Mouse (Mus musculus) cerebral cortex, adult 2 months (tissue): ENCODE data around the gene Pxk.

Experiments used
- WGBS: fragments of 180-500 bp; shearing (Covaris S2); methylation state at CpG from one replicate; pipeline ENCODE4 v1.1.7; 2018; 5-methylcytosine and 5-hydroxymethylcytosine counted together

Pxk gene

DNA sequence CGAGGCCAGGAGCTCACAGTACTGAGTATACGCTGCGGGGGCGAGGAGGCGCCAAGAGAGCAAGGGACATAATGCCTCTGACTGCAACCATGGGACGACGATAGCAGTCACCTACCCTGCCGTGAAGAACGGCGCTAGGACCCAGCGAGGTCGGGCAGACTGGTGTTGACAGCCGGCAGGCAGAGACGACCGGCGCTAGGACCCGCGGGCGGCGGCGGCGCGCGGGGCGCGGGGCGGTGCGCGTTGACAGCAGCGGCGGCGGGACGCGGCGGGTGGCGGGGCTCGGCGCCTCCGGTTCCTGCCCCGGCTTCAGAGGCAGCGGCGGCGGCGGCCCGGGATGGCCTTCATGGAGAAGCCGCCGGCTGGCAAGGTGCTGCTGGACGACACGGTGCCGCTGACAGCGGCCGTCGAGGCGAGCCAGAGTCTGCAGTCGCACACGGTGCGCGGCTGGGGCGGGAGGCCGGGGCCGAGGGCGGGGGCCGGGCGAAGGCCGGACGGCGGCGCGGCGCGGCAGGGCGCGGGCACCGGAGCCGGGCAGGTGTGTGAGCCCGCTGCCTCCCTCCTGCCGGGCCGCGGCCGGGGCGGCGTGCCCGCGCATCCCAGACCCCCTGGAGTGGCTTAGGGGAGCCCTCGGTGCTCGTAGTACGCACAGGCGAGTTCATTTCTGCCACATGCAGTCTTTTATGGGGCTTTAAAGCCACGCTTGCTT is at the start of gene Pxk:
TSS of gene Pxk (plus strand) at position 234 of the 709 bp plus-strand sequence.
- under 1% methylated on average over 87 of the region's 89 CpGs for WGBS

DNA sequence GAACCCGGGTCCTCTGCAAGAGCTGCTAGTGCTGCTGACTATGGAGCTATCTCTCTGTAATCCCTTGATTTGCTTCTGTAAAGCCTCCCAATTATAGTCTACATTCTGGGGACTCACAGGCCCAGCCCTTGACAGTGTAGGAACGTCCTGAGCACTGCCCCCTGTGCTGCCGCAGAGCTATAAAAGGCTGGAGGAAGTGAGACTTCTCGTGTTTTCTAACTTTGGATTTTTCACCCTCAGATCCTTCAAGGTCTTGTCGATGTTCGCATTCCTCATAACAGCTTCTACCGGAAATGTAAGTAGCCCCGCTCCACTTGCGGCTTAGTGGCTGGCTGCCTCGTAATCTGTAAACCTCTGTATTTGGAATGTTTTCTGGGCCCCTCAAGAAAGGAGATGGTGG is 48.7 kb upstream of the Pxk start:
- 86% methylated on average over 10 of the region's 10 CpGs for WGBS

DNA sequence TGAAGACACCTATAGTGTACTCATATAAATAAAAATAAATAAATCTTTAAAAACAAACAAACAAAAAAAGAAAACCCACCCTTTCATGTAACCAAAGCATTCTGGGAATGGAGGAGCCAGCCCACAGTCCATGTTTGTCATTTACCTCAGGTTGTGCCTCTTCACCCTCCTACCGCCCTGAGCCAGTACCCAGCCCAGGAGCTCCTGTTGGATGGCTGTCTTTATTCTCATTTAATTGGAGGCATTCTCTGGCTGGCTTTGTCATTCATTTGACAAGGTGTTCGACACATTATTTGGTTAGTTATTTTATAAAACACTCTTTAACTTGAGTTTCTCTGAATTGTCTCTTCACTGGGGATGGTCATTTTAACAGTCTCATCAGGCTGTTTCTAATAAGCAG is 46.1 kb upstream of the Pxk start:
- WGBS = 94% methylated on average over 2 of the region's 2 CpGs

DNA sequence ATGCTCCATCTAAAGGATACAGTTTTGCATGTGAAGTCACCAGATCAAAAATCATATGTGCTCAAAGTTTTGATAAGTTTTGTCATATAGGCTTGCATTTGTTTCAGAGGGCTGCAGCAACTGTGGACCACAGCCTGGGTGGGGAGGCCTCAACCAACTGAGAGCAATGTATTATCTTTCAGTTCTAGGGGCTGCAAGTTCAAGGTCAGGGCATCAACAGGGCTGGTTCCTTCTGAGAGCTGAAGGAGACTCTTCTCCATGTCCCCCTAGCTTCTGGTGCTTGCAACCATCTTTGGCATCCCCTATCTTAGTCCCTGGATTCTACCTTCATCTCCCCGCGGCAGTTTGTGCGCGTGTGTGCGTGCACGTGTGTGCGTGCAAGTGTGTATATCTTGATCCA is 45.4 kb upstream of the Pxk start:
- 98% methylated on average over 7 of the region's 7 CpGs for WGBS

DNA sequence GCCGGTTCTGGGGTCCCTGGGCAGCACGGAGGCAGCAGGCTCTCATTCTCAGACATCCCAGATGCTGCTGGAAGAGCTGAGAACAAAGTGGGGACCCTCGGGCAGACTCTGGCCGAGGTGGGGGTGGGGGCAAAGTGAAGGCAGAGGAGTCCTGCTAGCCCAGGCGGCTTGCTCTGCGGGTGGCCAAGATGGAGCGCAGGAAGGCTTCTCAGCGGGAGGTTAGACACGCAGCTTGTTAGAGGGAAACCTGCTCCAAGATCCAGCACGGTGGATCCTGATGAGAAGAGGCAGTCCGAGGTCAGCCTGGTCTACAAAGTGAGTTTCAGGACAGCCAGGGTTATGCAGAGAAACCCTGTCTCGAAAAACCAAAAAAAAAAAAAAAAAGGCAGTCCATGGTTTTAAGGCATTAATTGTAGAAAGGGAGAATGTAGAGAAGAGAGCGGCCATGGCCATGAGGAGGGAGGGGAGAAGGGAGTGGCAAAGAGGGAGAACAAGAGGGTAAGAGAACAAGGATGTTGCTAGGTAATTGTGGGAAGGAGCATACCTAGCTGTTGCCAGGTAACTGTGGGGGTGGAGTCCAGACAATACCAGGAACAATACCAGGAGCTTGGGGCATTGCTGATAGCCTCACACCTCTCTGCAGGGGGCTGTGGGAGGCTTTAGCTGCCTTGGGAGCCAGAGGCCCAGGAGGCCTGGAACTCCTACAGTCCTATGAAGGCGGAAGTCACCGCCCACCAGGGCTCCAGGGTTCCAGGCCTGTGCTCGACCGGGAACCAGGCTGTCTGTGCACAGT is 43.5 kb upstream of the Pxk start:
- WGBS = 55% methylated on average over 17 of the region's 17 CpGs

DNA sequence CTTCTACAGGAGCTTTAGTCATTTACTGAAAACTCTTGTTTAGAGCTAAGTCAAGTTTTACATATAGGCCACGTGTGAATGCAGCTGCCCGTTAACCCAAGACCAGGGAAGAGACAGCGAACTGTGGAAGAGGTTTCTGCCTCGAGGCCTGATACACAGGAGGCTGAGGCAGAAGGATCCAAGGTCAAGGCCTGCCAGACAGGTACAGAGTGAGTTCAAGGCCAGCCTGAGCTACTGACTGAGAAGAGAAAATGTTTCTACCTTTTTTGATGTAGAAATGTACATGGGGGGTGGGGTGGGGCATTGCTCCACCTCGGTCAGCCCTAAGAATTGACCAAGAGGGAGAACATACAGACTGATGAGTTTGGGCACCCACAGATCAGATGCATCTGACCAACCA is 41.9 kb upstream of the Pxk start:
- WGBS = 92% methylated on average over 5 of the region's 5 CpGs

DNA sequence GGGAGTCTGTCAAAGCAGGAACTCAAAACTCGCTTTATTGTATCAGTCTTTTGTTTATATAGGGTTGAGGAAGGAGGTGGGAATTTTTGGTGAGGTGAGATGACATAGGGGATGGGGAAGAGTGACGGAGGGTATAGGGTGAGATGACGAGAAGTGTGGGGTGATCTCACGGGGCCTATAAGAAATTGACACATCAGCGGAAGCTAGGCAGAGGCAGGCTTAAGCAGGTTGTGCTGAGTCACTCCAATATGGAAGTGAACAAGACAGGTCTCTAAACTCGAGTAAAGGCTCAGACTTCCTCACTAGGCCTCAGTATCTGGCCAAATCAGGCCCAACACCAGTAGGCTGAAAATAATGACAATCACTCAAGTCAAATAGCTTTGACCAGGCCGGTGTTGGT is 38.1 kb upstream of the Pxk start:
- 96% methylated on average over 7 of the region's 7 CpGs for whole genome bisulfite sequencing

DNA sequence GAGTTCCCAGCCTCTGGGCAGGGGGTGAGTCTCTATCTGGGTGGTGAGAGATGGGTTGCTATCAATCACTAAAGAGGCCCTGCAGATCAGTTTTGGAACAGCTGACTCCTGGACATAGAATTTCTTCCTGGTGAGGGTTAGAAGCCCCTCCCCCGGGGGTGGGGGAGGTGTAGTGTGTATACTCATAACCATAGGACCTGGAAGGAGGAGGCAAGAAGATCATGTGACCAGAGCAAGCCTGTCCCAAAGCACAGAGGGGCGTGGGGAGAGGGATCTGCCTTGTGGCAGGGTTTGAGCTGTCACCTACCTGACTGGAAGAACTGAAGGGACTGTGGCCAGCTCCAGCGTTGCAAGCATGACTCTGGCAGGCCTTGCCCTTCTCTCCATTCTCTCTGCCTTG is 35.9 kb upstream of the Pxk start:
- 38% methylated on average over 3 of the region's 3 CpGs for WGBS

DNA sequence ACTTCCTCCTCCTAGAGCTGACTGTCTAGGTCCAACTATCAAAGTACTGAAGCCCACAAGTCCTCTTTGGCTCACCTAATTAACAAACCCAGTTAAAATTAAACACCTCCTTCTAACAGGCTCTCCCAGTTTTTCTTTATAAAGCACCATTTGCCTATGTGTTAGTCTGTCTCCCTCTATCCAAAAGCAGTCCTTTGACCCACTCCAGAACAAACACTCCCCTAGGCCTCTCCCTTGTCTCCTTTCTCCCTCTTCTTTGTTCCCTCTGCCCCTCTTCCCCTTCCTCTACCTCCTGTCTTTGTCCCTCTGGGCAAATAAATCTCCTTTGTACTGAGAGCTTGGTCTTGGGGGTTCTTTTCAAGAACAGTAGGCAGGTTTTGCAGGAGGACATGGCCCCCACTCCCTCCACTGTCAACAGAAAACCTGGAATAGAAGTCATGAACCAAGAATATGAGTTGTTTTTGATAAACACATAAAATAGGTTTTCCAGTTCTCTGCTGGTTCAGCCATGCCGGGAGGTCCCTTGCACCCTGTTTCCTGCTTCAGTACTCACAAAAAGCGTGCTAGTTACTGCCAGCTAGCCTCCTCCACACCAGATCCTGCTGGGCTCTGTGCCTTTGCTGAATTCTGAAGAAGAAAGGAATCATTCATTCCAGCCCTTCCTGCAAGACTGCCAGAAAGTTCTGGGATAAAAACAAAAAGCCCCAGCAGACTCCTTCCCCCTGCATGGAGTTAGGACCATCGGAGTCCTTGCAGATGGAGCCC is 35.3 kb upstream of the Pxk start:
- WGBS = 13% methylated on average over 3 of the region's 3 CpGs

DNA sequence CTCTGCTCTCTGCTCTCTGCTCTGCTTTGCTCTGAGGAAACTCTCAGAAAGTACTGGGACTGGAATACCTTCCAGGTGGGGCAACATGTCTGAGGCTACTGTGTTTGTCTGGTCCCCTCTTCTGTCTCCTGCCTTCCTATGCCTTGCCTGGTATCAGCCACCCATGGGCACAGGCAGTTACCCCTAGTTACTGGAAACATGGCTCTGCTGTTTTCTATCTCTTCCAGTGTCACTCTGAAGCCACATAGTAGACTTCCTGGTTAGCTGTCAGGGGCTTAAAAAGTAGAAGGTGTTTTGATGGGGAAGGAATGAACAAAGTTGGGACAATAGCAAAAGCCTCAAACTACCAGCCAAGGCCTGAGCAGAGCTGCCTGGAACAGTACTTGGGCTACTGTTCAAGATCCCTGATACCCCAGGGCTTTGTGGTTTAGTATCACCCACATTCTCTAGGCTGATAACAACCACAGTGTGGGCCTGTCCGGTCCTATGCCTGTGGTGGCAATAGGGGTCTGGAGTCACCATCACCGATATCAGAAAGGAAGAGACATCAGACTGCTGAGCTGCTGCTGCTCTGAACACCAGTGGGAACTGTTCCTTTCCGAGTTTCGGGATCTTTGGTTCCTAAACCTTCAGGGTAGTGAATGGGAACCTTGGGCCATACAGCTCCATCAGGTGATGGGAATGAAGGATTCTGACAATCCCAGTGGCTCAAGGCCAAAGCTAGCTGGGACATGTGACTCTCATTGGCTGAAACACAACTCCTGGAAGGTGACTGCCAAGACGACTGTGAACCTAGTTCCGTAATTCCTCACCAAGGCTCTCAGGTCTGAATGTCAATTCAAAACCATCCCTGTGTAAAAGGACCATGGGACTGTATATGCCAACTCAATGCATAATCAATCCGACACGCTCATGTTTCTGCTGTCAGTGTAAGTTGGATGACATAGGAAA is 33.9 kb upstream of the Pxk start:
- 83% methylated on average over 8 of the region's 8 CpGs for WGBS

DNA sequence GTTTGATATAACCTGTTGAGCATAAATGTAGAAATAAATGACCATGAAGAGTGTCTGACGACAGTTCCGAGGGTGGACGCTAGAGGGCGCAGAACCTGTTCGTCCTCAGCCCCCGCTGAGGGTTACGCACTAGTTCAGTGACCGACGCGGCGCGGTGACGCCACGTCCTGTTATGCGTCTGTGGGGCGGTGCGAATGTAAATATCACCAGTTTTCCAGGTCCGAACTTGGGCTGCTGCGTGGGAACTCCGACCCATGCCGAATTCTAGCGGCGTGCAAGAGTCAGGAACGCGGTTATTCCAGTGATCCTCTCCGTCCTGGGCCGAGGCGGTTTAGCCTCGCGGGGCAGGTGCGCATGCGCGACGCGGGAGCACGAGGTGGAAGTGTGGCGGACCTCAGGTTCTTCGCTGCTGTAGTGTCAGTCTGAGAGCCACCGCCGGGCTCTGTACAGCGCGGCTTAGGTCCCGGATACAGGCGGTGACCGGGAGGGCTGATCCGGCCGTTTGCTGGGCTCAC is 17.8 kb upstream of the Pxk start, which contains the start of gene Rpp14:
TSS of gene Rpp14 (plus strand) at position 203 of the 515 bp plus-strand sequence.
- WGBS = under 1% methylated on average over 47 of the region's 47 CpGs

DNA sequence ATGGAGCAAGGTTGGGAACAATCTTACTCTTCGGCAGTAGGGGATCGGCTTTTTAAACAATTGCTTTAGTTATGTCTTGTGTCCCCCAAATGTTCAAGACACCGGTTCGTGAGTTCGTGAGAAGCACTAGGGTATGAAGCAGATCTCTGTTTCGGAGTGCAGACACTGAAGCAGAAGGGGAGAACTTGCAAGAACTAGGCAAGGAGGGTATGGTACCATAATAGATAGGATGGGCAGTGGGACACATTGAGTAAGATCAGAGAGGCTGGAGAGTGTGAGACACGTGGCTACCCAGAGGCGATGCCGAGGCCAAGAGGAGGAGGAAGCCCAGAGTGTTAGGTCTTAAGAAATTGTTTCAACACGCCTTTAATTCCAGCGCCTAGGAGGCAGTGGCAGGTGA is 17.3 kb upstream of the Pxk start:
- 2% methylated on average over 11 of the region's 11 CpGs for WGBS

DNA sequence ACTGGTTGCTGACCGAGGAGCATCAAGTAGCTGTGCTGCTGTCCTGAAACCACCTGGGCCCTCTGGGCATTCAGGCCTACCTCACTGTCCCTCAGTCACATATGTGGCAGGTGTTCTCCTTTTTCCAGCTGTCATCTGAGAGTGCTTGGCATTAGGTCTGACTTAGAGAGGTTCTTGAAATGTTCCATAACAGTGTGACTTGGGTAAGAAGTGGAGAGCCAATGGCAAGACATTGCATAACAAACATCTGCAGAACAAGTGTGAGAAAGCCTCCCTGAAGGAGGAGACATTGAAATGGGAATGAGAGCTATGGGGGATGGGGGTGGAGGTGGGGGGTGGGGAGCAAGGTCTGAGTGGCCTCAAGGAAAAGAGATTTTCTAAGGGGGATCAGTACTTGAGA is 15.1 kb upstream of the Pxk start:
- 94% methylated on average over 1 of the region's 1 CpGs for WGBS

DNA sequence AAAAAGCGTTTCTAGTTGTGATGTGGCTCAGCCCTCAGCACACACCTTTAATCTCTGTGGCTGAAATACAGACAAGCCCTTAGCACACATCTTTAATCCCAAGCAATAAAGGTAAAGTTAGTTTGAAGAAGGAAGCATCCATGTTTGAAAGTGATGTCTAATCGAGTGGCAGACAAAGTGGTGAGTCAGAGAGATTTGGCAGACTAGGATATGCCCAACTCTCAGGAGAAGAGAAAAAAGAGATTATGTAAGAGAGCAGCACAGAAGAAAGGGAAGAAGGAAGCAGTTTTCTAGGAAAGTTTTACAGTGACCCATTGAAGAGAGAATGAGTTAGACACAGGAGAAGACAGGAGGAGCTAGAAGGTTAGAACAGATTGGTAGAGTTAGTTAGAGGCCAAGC is 9.0 kb upstream of the Pxk start:
- 81% methylated on average over 2 of the region's 2 CpGs for WGBS

DNA sequence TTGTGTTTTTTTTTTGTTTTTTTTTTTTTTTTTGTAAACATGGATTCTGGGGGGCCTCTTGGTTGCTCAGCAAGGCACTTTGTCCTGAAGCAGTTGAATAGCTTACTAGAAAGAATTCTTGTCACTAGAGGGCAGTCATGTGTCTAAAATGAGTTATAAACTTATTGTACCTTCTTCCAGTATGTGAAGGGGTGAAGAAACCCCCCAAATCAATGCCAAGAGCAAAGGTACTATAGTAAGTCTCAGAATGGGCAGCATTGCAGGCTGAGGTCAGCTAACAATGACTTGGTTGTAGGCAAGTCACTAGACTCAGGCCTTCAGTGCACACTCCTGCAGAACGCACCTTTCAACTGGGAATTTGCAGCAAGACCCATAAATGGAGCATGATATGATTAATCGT is 5.4 kb upstream of the Pxk start:
- WGBS = 87% methylated on average over 2 of the region's 2 CpGs

DNA sequence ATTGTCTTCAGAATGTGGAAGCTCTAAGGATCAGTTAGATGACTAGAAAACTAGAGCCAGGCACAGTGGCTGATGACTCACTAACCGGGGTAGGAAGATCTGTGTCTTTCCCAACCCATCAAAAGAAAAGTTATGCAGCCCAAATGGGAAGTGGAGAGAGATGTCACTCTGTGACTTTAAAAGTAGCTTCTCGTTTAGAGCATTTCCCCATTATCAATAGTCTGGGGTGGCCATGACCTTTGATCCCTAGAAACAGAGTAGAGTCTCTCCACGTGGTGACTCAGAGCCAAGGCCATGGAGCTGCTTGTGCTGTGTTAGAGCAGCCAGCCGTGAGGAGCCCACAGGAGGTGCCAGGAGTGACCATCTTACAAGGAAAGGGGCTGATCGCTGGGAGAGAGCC is 4.6 kb upstream of the Pxk start:
- 40% methylated on average over 5 of the region's 5 CpGs for WGBS

DNA sequence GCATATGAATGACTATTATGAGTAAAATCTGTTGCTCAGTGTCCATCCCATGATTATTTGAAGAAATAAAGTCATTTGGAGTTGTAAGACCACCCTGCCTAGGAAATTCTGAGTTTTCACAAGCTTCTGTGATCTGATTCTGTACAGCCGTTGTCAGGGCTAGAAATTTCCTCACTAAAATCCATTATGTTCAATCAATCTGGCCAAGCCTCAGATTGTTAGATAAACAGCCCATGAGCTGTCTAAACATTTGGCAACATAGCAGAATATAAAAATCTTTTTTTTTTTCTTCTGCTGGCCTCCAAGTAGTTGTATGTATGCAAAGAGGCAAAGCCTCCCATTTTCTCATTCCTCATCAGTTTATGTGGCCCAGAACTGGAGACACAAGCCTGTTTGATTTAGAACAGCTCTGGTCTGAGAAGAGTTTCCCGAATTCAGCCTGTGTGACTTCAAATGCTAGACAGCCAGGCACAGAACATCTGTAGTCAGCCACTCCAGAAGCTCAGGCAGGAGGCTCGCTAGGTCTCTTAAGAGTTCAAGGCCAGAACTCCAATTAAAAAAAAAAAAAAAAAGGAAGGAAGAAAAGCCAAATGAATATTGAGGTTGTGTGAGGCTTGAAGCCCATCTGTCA is 3.0 kb upstream of the Pxk start:
- 60% methylated on average over 3 of the region's 3 CpGs for WGBS

DNA sequence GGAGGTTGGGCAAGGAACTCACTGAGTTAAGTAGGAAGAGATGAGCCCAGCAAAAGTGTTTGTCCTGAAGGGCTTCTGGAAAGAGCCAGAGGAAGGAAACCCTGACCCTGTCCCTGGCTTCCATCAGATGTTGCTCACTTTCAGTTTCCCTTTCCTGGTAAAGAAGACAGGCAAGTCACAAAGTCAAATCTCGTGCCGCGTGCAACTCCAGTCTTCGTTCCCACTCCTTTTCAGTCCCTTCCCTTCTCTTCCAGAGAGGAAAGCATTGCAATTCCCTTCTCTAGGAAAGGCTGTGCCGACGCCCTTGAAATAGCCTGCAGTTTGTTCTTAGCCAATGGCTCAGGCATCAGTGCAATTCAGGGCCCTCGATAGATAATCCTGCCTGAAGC is 2.5 kb upstream of the Pxk start:
- 66% methylated on average over 7 of the region's 7 CpGs for WGBS

DNA sequence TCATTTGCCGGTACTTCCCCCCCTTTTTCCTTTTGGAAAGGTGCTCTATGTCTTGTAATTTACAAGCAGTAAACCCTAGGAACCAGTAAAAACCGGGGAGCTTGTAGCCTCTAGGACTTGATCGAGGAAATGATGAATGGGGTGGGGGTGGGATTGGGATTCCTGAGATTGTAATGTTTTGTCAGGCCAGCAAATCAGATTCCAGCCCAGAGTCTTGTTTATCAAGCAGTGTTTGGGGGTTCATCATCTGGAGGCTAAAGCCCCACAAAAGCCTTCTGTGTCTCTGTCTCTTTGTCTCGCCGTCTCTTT is 630 bp downstream of the Pxk start:
- 2% methylated on average over 5 of the region's 5 CpGs for WGBS

DNA sequence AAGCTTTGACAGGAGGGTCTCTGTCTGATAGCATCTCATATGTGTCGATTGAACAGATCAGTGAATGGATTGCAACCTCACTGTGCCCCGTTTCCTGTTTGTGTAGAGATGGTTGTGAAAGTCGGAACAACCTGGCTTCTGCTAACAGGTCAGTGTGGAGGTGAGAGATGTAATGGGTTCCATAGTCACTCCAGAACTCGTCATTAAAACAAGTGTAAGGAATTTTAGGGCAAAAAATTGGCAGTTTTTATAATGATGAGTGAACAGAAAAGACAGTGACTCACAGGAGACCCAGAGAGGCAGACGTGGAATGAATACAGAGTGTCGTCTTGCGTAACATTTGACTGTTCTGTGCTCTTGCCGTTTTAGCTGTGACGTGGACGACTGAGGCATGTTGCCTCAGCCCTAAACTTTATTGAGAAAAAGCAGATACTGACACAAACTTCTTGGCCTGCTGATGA is 1.6 kb downstream of the Pxk start:
- WGBS = 27% methylated on average over 10 of the region's 10 CpGs

DNA sequence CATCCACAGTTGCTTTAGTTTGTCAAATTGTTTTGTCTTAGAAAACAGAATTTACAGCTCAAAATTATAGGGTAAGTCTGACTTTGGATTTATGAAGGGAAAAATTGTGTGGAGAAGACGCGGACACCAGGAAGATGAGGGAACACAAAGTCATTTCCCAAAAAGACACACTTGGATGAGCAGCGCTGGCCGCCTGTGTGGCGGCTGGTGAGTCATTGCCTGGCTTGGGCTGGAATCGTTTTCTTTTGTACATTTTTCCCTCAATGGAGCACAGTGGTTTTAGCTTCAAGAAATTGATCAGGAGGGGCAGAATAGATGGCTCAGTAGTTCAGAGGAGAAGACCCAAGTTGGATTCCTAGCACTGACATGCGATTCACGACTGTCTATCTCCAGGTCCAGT is 3.9 kb downstream of the Pxk start:
- 61% methylated on average over 8 of the region's 8 CpGs for WGBS
